Mouse (Mus musculus) MEL (cell line): ENCODE results near the gene Cul7. TPM values are rescaled to one million over a fixed set of nuclear protein-coding genes. Genes with fewer than 3 reads are reported as not detected.

ENCODE experiments used
- DNase-seq: peaks from one replicate; pipeline ENCODE4 v3.0.0; 2011; ENCODE audit warnings: low read depth, low spot score
- H3K27ac ChIP-seq: 2 replicates; pipeline ENCODE4 v1.5.1; 2012; ENCODE audit warnings: low read depth, mild to moderate bottlenecking, control low read depth, low read length, moderate library complexity; ENCODE audit not compliant: control insufficient read depth
- H3K27me3 ChIP-seq, 2 experiments: fragments of 150-350 bp in 1 of 2; sonication (generic) in 1 of 2; 2 replicates each; pipeline ENCODE4 v1.6.1; 2012; ENCODE audit warnings: low read length in 2 of 2, mild to moderate bottlenecking in 2 of 2, improper control_type of control experiment in 1 of 2, moderate library complexity in 1 of 2; ENCODE audit not compliant: insufficient read depth in 2 of 2, control insufficient read depth in 1 of 2
- H3K36me3 ChIP-seq, 2 experiments: 2 replicates each; pipeline ENCODE4 v1.6.1; 2012 to 2014; ENCODE audit warnings: low read length in 2 of 2, improper control_type of control experiment in 1 of 2, inconsistent platforms in 1 of 2, mild to moderate bottlenecking in 1 of 2; ENCODE audit not compliant: insufficient read depth in 2 of 2, control insufficient read depth in 1 of 2
- H3K4me1 ChIP-seq, 2 experiments: fragments of 150-350 bp in 1 of 2; sonication (generic) in 1 of 2; 2 replicates each; pipeline ENCODE4 v1.6.1; 2012; ENCODE audit warnings: low read length in 2 of 2, improper control_type of control experiment in 1 of 2, mild to moderate bottlenecking in 1 of 2; ENCODE audit not compliant: insufficient read depth in 2 of 2, control insufficient read depth in 1 of 2
- H3K4me3 ChIP-seq, 2 experiments: fragments of 150-350 bp in 1 of 2; sonication (generic) in 1 of 2; 2 replicates each; pipeline ENCODE4 v1.5.1; 2012; ENCODE audit warnings: low read depth in 2 of 2, low read length in 2 of 2, mild to moderate bottlenecking in 2 of 2, moderate library complexity in 2 of 2, control low read depth in 1 of 2, improper control_type of control experiment in 1 of 2; ENCODE audit not compliant: control insufficient read depth in 1 of 2, insufficient read depth in 1 of 2
- H3K79me2 ChIP-seq: 2 replicates; pipeline ENCODE4 v1.6.1; 2012; ENCODE audit warnings: mild to moderate bottlenecking, low read length, moderate library complexity; ENCODE audit not compliant: control insufficient read depth, poor library complexity, insufficient read depth
- H3K9ac ChIP-seq: 2 replicates; pipeline ENCODE4 v1.6.1; 2012; ENCODE audit warnings: low read depth, mild to moderate bottlenecking, control low read depth, low read length, moderate library complexity; ENCODE audit not compliant: control insufficient read depth, poor library complexity, severe bottlenecking
- H3K9me3 ChIP-seq: fragments of 150-350 bp; sonication (generic); replicated peaks from 2 replicates; pipeline ENCODE4 v1.6.1; 2012; ENCODE audit warnings: mild to moderate bottlenecking, low read length, improper control_type of control experiment, moderate library complexity; ENCODE audit not compliant: insufficient read depth
- BHLHE40 ChIP-seq: IDR thresholded peaks from 2 replicates; pipeline ENCODE4 v1.6.1; 2012; ENCODE audit warnings: low read depth, mild to moderate bottlenecking, inconsistent platforms, low read length, improper control_type of control experiment, borderline replicate concordance
- CHD2 ChIP-seq: IDR thresholded peaks from 2 replicates; pipeline ENCODE4 v1.6.1; 2011; ENCODE audit warnings: low read length, improper control_type of control experiment
- CTCF ChIP-seq, 3 experiments: IDR thresholded peaks in 2 of 3; conservative IDR thresholded peaks in 1 of 3; 2 replicates each; pipeline ENCODE4 v1.5.1; 2011 to 2012; ENCODE audit warnings: low read length in 3 of 3, low read depth in 2 of 3, mild to moderate bottlenecking in 2 of 3, improper control_type of control experiment in 1 of 3, inconsistent platforms in 1 of 3, mixed read lengths in 1 of 3, moderate library complexity in 1 of 3; ENCODE audit not compliant: control insufficient read depth in 1 of 3, insufficient read depth in 1 of 3, poor library complexity in 1 of 3, severe bottlenecking in 1 of 3
- E2F4 ChIP-seq: IDR thresholded peaks from 2 replicates; pipeline ENCODE4 v1.6.1; 2011; ENCODE audit warnings: low read depth, low read length, improper control_type of control experiment, borderline replicate concordance
- ELF1 ChIP-seq: IDR thresholded peaks from 2 replicates; pipeline ENCODE4 v1.6.1; 2014; ENCODE audit warnings: low read depth, mild to moderate bottlenecking, inconsistent platforms, low read length, improper control_type of control experiment, moderate library complexity
- EP300 ChIP-seq, 2 experiments: IDR thresholded peaks; 2 replicates each; pipeline ENCODE4 v1.6.1; 2011; ENCODE audit warnings: improper control_type of control experiment in 2 of 2, low read length in 2 of 2, low read depth in 1 of 2, mild to moderate bottlenecking in 1 of 2
- ETS1 ChIP-seq: IDR thresholded peaks from 2 replicates; pipeline ENCODE4 v1.6.1; 2012; ENCODE audit warnings: low read depth, mild to moderate bottlenecking, inconsistent platforms, low read length, improper control_type of control experiment, moderate library complexity
- GABPA ChIP-seq: IDR thresholded peaks from 2 replicates; pipeline ENCODE4 v1.6.1; 2012; ENCODE audit warnings: low read depth, mild to moderate bottlenecking, inconsistent platforms, low read length, improper control_type of control experiment, moderate library complexity
- KAT2A ChIP-seq: conservative IDR thresholded peaks from 2 replicates; pipeline ENCODE4 v1.6.1; 2012; ENCODE audit warnings: low read depth, low read length, improper control_type of control experiment, inconsistent platforms
- MAX ChIP-seq: IDR thresholded peaks from 2 replicates; pipeline ENCODE4 v1.6.1; 2011; ENCODE audit warnings: low read length, improper control_type of control experiment
- MAZ ChIP-seq: IDR thresholded peaks from 2 replicates; pipeline ENCODE4 v1.6.1; 2012; ENCODE audit warnings: low read depth, mild to moderate bottlenecking, inconsistent platforms, low read length, improper control_type of control experiment
- MXI1 ChIP-seq: IDR thresholded peaks from 2 replicates; pipeline ENCODE4 v1.6.1; 2011; ENCODE audit warnings: mild to moderate bottlenecking, low read depth, low read length, improper control_type of control experiment
- MYB ChIP-seq: IDR thresholded peaks from 2 replicates; pipeline ENCODE4 v1.6.1; 2011; ENCODE audit warnings: mild to moderate bottlenecking, low read depth, low read length, improper control_type of control experiment
- MYC ChIP-seq: IDR thresholded peaks from 2 replicates; pipeline ENCODE4 v1.6.1; 2011; ENCODE audit warnings: low read depth, mild to moderate bottlenecking, low read length, improper control_type of control experiment, moderate library complexity
- NELFE ChIP-seq: IDR thresholded peaks from 2 replicates; pipeline ENCODE4 v1.6.1; 2011; ENCODE audit warnings: low read depth, low read length, improper control_type of control experiment
- NRF1 ChIP-seq: IDR thresholded peaks from 2 replicates; pipeline ENCODE4 v1.6.1; 2014; ENCODE audit warnings: low read depth, mild to moderate bottlenecking, inconsistent platforms, low read length, improper control_type of control experiment, moderate library complexity; ENCODE audit not compliant: poor library complexity, insufficient read depth, severe bottlenecking
- POLR2A ChIP-seq, 2 experiments: IDR thresholded peaks; 2 replicates each; pipeline ENCODE4 v1.6.1; 2011 to 2012; ENCODE audit warnings: low read length in 2 of 2, mild to moderate bottlenecking in 2 of 2, control low read depth in 1 of 2, improper control_type of control experiment in 1 of 2, low read depth in 1 of 2, moderate library complexity in 1 of 2; ENCODE audit not compliant: control insufficient read depth in 1 of 2, insufficient read depth in 1 of 2, poor library complexity in 1 of 2
- POLR2AphosphoS2 ChIP-seq: IDR thresholded peaks from 2 replicates; pipeline ENCODE4 v1.6.1; 2011; ENCODE audit warnings: low read length, improper control_type of control experiment
- POLR2AphosphoS5 ChIP-seq: IDR thresholded peaks from 2 replicates; pipeline ENCODE4 v1.6.1; 2012; ENCODE audit warnings: low read depth, borderline replicate concordance, mild to moderate bottlenecking, inconsistent platforms, low read length, moderate library complexity, mixed read lengths
- RAD21 ChIP-seq: IDR thresholded peaks from 2 replicates; pipeline ENCODE4 v1.6.1; 2011; ENCODE audit warnings: mild to moderate bottlenecking, low read depth, low read length, improper control_type of control experiment
- RCOR1 ChIP-seq: IDR thresholded peaks from 2 replicates; pipeline ENCODE4 v1.6.1; 2012; ENCODE audit warnings: low read depth, mild to moderate bottlenecking, inconsistent platforms, low read length, improper control_type of control experiment
- SIN3A ChIP-seq: IDR thresholded peaks from 2 replicates; pipeline ENCODE4 v1.6.1; 2012; ENCODE audit warnings: low read length, improper control_type of control experiment, inconsistent platforms
- SMC3 ChIP-seq: IDR thresholded peaks from 2 replicates; pipeline ENCODE4 v1.6.1; 2011; ENCODE audit warnings: low read depth, low read length, improper control_type of control experiment
- TAL1 ChIP-seq: IDR thresholded peaks from 2 replicates; pipeline ENCODE4 v1.6.1; 2012; ENCODE audit warnings: mild to moderate bottlenecking, inconsistent platforms, low read length, moderate library complexity, mixed read lengths
- TBP ChIP-seq: IDR thresholded peaks from 2 replicates; pipeline ENCODE4 v1.8.0; 2011; ENCODE audit warnings: low read depth, low read length, improper control_type of control experiment
- TCF12 ChIP-seq: IDR thresholded peaks from 2 replicates; pipeline ENCODE4 v1.6.1; 2014; ENCODE audit warnings: low read depth, mild to moderate bottlenecking, inconsistent platforms, low read length, improper control_type of control experiment, moderate library complexity
- USF1 ChIP-seq: IDR thresholded peaks from 2 replicates; pipeline ENCODE4 v1.6.1; 2014; ENCODE audit warnings: low read depth, mild to moderate bottlenecking, inconsistent platforms, low read length, improper control_type of control experiment, moderate library complexity
- ZKSCAN1 ChIP-seq: IDR thresholded peaks from 2 replicates; pipeline ENCODE4 v1.6.1; 2012; ENCODE audit warnings: low read depth, mild to moderate bottlenecking, inconsistent platforms, low read length, improper control_type of control experiment, moderate library complexity
- ZMIZ1 ChIP-seq: IDR thresholded peaks from 2 replicates; pipeline ENCODE4 v1.6.1; 2012; ENCODE audit warnings: low read depth, mild to moderate bottlenecking, inconsistent platforms, low read length, improper control_type of control experiment, moderate library complexity
- polyA plus RNA-seq, 2 experiments: library from polyadenylated mRNA; stranded (reverse) in 1 of 2; unstranded in 1 of 2; fragments of >175 nt in 1 of 2; fragments of >200 nt in 1 of 2; gene quantifications; 2 replicates each; pipeline versions ENCODE4 v1.2.1 to v1.2.4; 2012; ENCODE audit warnings: low replicate concordance in 2 of 2, low read depth in 1 of 2; ENCODE audit not compliant: insufficient read length in 2 of 2, insufficient read depth in 1 of 2, missing spikeins in 1 of 2
- total RNA-seq: library from RNA; depleted of rRNA; stranded (reverse); fragments of 300-350 nt; gene quantifications from 2 replicates; pipeline ENCODE4 v1.2.3, GENCODE M21; 2012

Gene Cul7
- total and polyA plus RNA-seq, 3 experiments: 32.6 to 45.8 (median 35.8) TPM

- no peak for TF ChIP-seq GABPA
- TF ChIP-seq MYC: no peak
- no peak for TF ChIP-seq MAZ
- no peak for TF ChIP-seq NELFE
- TF ChIP-seq MXI1: no peak
- TF ChIP-seq KAT2A: no peak
- no peak for TF ChIP-seq USF1
- no peak for TF ChIP-seq RCOR1
- TF ChIP-seq BHLHE40: no peak
- Histone ChIP-seq H3K27me3 (no peaks in the 10 kb centered on the region), H3K4me1 (peaks cover 0 to 12% of the 10 kb centered on the region in 2 experiments; a peak in 3 of 4 replicates), H3K79me2 (peaks cover 12% of the 10 kb centered on the region), H3K9ac (no peak overlapping the region), H3K27ac (no peak overlapping the region), H3K4me3 (no peak overlapping the region), H3K36me3 (peaks cover 0 to 7% of the 10 kb centered on the region in 2 experiments; a peak in 3 of 4 replicates), H3K9me3 (no peaks in the 10 kb centered on the region)
- DNase-seq: no peak
Measured at GRCm38 (mm10) chr17:46669911-46670310, 19.8 kb downstream of the Cul7 start.

- Histone ChIP-seq H3K27me3 (no peaks in the 10 kb centered on the region), H3K9me3 (no peaks in the 10 kb centered on the region), H3K4me1 (peaks cover 0 to 14% of the 10 kb centered on the region in 2 experiments; a peak in 3 of 4 replicates), H3K79me2 (peaks cover 24% of the 10 kb centered on the region), H3K4me3 (peak within 1 kb of the TSS; percentile 82 to 89), H3K9ac (peak within 1 kb of the TSS; percentile 88), H3K36me3 (peaks cover 0 to 13% of the 10 kb centered on the region in 2 experiments; a peak in 2 of 4 replicates), H3K27ac (peak within 1 kb of the TSS; percentile 81)
- peak; percentile 97 for DNase-seq
- 0 out of 2 replicates have a peak, but pooled peaks have one; percentile 15 for TF ChIP-seq USF1
- peak; percentile 97 for TF ChIP-seq ZMIZ1
- no peak for TF ChIP-seq TAL1
- TF ChIP-seq MYC: 0 out of 2 replicates have a peak, but pooled peaks have one; percentile 74
- TF ChIP-seq SIN3A: peak; percentile 97
- no peak; the same call in 1 of the 2 replicates for TF ChIP-seq SMC3
- TF ChIP-seq CTCF (IDR thresholded peaks at IDR 0.05 in 2 of 3, conservative IDR thresholded peaks at IDR 0.05 in 1 of 3; ENCODE audit: control insufficient read depth in 1 of 3, insufficient read depth in 1 of 3, low read depth in 2 of 3, low read length in 3 of 3, poor library complexity in 1 of 3, severe bottlenecking in 1 of 3): no peak
- TF ChIP-seq POLR2A (IDR thresholded peaks at IDR 0.05; ENCODE audit: control insufficient read depth in 1 of 2, insufficient read depth in 1 of 2, low read depth in 1 of 2, low read length in 2 of 2, poor library complexity in 1 of 2): peak; percentile 91 to 94
- TF ChIP-seq GABPA: no peak
- TF ChIP-seq EP300 (IDR thresholded peaks at IDR 0.05; ENCODE audit: low read depth in 1 of 2, low read length in 2 of 2): no peak
- TF ChIP-seq TCF12: peak; percentile 46
- peak; percentile 36; the same call in 1 of the 2 replicates for TF ChIP-seq BHLHE40
- no peak for TF ChIP-seq RAD21
- peak; percentile 60 for TF ChIP-seq ZKSCAN1
- 0 out of 2 replicates have a peak, but pooled peaks have one; percentile 37 for TF ChIP-seq NRF1
- peak; percentile 48 for TF ChIP-seq ETS1
- peak; percentile 97 for TF ChIP-seq ELF1
- TF ChIP-seq E2F4: no peak
- TF ChIP-seq POLR2AphosphoS5: peak; percentile 70; the same call in 1 of the 2 replicates
- peak; percentile 68 for TF ChIP-seq TBP
- TF ChIP-seq MAZ: no peak
- TF ChIP-seq CHD2: peak; percentile 60; the same call in 1 of the 2 replicates
- TF ChIP-seq POLR2AphosphoS2: peak; percentile 100
- TF ChIP-seq MAX: peak; percentile 86
- TF ChIP-seq MYB: no peak
- TF ChIP-seq MXI1: peak; percentile 93
- peak; percentile 81 for TF ChIP-seq NELFE
- TF ChIP-seq RCOR1: peak; percentile 45; the same call in 1 of the 2 replicates
Measured at GRCm38 (mm10) chr17:46673850-46674529, 23.9 kb downstream of the Cul7 start, which contains the start of gene Rrp36. Rrp36 (minus strand) TSS chr17:46674352.
